Comparison of ENCODE assay signal across 8 mouse cellular contexts in the genomic region with DNA sequence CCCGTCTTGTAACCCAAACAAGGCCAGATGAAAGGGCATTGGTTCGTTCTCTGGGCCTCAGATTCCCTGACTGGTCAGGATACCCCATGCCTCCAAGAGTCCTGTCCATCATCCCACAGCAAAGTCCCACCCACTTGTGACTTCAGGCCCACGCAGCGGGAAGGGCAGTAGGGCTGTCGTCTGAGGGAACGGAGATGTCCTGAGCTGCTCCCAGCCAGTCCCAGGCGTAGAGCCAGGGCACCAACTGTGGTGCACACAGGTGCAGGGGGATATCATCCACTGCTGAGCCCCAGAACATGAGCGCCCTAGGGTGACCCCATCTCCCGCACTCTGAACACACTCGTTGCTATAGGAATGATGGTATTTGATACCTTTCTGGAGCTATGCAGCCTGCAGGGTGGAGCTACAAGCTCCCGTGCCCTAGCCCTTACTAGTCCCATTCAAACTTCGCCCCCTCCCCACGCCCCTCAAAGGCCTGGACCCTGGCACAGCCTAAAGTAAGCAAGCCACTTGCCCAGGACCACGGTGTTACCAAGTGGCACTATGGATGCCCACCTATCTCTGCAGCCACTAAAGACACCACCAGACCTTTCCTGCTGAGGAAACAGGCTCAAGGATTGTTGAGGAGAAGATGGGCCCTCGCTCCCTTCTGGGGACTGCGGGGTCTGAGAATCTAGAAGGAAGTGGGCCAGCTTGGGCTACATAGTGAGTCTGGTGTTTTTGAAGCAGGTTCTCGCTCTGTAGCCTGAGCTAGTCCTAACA. TPM values are rescaled to one million over a fixed set of nuclear protein-coding genes. Genes with fewer than 3 reads are reported as not detected.
A peak's percentile ranks its signal among the peaks of the same experiment; 100 is the strongest.
DNase-seq lines count a peak whose midpoint lies in the region; ATAC-seq lines count a peak whose summit lies in the region.

No protein-coding gene starts in this region.

- H3K4me3 ChIP-seq in midbrain, embryonic 11.5 days (ENCODE audit: low read depth, low read length): no peak overlapping the region
- H3K4me3 ChIP-seq in midbrain, embryonic 16.5 days (ENCODE audit: low read depth, low read length): no peak overlapping the region
- no peak overlapping the region for H3K4me3 ChIP-seq in stomach, embryonic 16.5 days (replicated peaks; ENCODE audit: low read length)

- no peak overlapping the region for H3K27ac ChIP-seq in midbrain, embryonic 11.5 days (ENCODE audit: low read depth, low read length)
- H3K27ac ChIP-seq in midbrain, embryonic 16.5 days (ENCODE audit: low read length): no peak overlapping the region
- H3K27ac ChIP-seq in stomach, embryonic 16.5 days (ENCODE audit: low read length): peak overlapping the region; percentile 88

- H3K27me3 ChIP-seq in midbrain, embryonic 11.5 days (ENCODE audit: control insufficient read depth, insufficient read depth, low read length): no peaks in the 10 kb centered on the region; the same call in 1 of the 2 replicates
- H3K27me3 ChIP-seq in midbrain, embryonic 16.5 days (ENCODE audit: control insufficient read depth, insufficient read depth, low read depth, low read length): no peaks in the 10 kb centered on the region
- no peaks in the 10 kb centered on the region for H3K27me3 ChIP-seq in stomach, embryonic 16.5 days (ENCODE audit: control insufficient read depth, insufficient read depth, low read length)

- WGBS in midbrain, embryonic 11.5 days: 68% methylated on average over 17 of the region's 17 CpGs
- 71% methylated on average over 17 of the region's 17 CpGs for WGBS in midbrain, embryonic 16.5 days
- WGBS in stomach, embryonic 16.5 days: 61% methylated on average over 17 of the region's 17 CpGs

- peaks cover 27% of the 10 kb centered on the region for H3K4me1 ChIP-seq in midbrain, embryonic 11.5 days (ENCODE audit: control insufficient read depth, insufficient read depth, low read length)
- peaks cover 22% of the 10 kb centered on the region for H3K4me1 ChIP-seq in midbrain, embryonic 16.5 days (ENCODE audit: control insufficient read depth, insufficient read depth, low read length)
- peaks cover 78% of the 10 kb centered on the region for H3K4me1 ChIP-seq in stomach, embryonic 16.5 days (ENCODE audit: control insufficient read depth, insufficient read depth, low read length)

- DNase-seq in cerebellum, adult 9-11 months: peak; percentile 81
- DNase-seq in cerebellum, adult 8-10 months: no peak
- peak; percentile 72 for DNase-seq in midbrain, embryonic 11.5 days (ENCODE audit: low spot score, missing footprints)
- DNase-seq in heart, postnatal 14 days: peak; percentile 60 to 67
- no peak for DNase-seq in ovary, postnatal 36 days (ENCODE audit: low spot score)
- no peak for DNase-seq in frontal cortex, postnatal 14 days (ENCODE audit: low spot score in 2 of 2)

- H3K4me2 ChIP-seq in midbrain, embryonic 11.5 days: no peak overlapping the region
- H3K4me2 ChIP-seq in midbrain, embryonic 16.5 days (ENCODE audit: low read length): no peak overlapping the region
- H3K4me2 ChIP-seq in stomach, embryonic 16.5 days (ENCODE audit: low read depth, low read length): no peak overlapping the region

- H3K36me3 ChIP-seq in midbrain, embryonic 11.5 days (ENCODE audit: control insufficient read depth, insufficient read depth, low read length): no peaks in the 10 kb centered on the region
- H3K36me3 ChIP-seq in midbrain, embryonic 16.5 days (ENCODE audit: control insufficient read depth, insufficient read depth, low read length): peaks cover 7% of the 10 kb centered on the region; the same call in 1 of the 2 replicates
- H3K36me3 ChIP-seq in stomach, embryonic 16.5 days (ENCODE audit: control insufficient read depth, insufficient read depth, low read length): no peaks in the 10 kb centered on the region; the same call in none of the 2 replicates

- H3K9me3 ChIP-seq in midbrain, embryonic 11.5 days (ENCODE audit: control insufficient read depth, low read length): no peaks in the 10 kb centered on the region
- no peaks in the 10 kb centered on the region for H3K9me3 ChIP-seq in midbrain, embryonic 16.5 days (replicated peaks; ENCODE audit: control insufficient read depth, low read length, poor library complexity, severe bottlenecking)
- H3K9me3 ChIP-seq in stomach, embryonic 16.5 days (replicated peaks; ENCODE audit: control insufficient read depth, low read length): no peaks in the 10 kb centered on the region

- intact Hi-C loops in heart, postnatal 14 days (cut with DNase I): no loop called here

- ATAC-seq in midbrain, embryonic 11.5 days (ENCODE audit: low FRiP score): no peak
- ATAC-seq in midbrain, embryonic 16.5 days: no peak
- ATAC-seq in stomach, embryonic 16.5 days (ENCODE audit: insufficient read depth, low FRiP score): no peak

- no peak overlapping the region for H3K9ac ChIP-seq in midbrain, embryonic 11.5 days (ENCODE audit: low read length)
- no peak overlapping the region for H3K9ac ChIP-seq in midbrain, embryonic 16.5 days (ENCODE audit: low read depth, low read length)
- H3K9ac ChIP-seq in stomach, embryonic 16.5 days (ENCODE audit: low read length): peak overlapping the region; percentile 14; the same call in 1 of the 2 replicates

RNA-seq across cellular contexts. Expression of a gene that starts 22.9 kb away (rescaled TPM):
- polyA plus RNA-seq in midbrain, embryonic 11.5 days (2014; fragmentation: Nextera tagmentation; extraction: Ambion mirVana): 2.3 and 2.7 TPM in 2 replicates
- 1.2 and 1.4 TPM in 2 replicates for polyA plus RNA-seq in midbrain, embryonic 16.5 days (2015; fragmentation: Nextera tagmentation; extraction: Ambion mirVana)
- total RNA-seq in heart, postnatal 14 days (2021): 1 to 10 TPM; 1.9 to 2.0 TPM
- 61.8 and 65.3 TPM in 2 replicates for polyA plus RNA-seq in stomach, embryonic 16.5 days (2015; fragmentation: Nextera tagmentation; extraction: Ambion mirVana)

RNA-seq across cellular contexts. Expression of a gene that starts 26.9 kb away (rescaled TPM):
- 0.20 and 0.47 TPM in 2 replicates for polyA plus RNA-seq in midbrain, embryonic 11.5 days (2014; fragmentation: Nextera tagmentation; extraction: Ambion mirVana)
- 2.3 and 3.3 TPM in 2 replicates for polyA plus RNA-seq in midbrain, embryonic 16.5 days (2015; fragmentation: Nextera tagmentation; extraction: Ambion mirVana)
- under 1 TPM; 0.65 to 0.83 TPM for total RNA-seq in heart, postnatal 14 days (2021)
- polyA plus RNA-seq in stomach, embryonic 16.5 days (2015; fragmentation: Nextera tagmentation; extraction: Ambion mirVana): 1.3 and 1.5 TPM in 2 replicates

RNA-seq across cellular contexts. Expression of a gene that starts 31.5 kb away (rescaled TPM):
- polyA plus RNA-seq in midbrain, embryonic 11.5 days (2014; fragmentation: Nextera tagmentation; extraction: Ambion mirVana): 2.7 and 2.9 TPM in 2 replicates
- 6.1 and 8.2 TPM in 2 replicates for polyA plus RNA-seq in midbrain, embryonic 16.5 days (2015; fragmentation: Nextera tagmentation; extraction: Ambion mirVana)
- under 1 TPM; 0.51 to 0.84 TPM for total RNA-seq in heart, postnatal 14 days (2021)
- 3.0 and 3.8 TPM in 2 replicates for polyA plus RNA-seq in stomach, embryonic 16.5 days (2015; fragmentation: Nextera tagmentation; extraction: Ambion mirVana)

RNA-seq across cellular contexts. Expression of a gene that starts 31.5 kb away (rescaled TPM):
- polyA plus RNA-seq in midbrain, embryonic 11.5 days (2014; fragmentation: Nextera tagmentation; extraction: Ambion mirVana): 43.3 and 53.7 TPM in 2 replicates
- polyA plus RNA-seq in midbrain, embryonic 16.5 days (2015; fragmentation: Nextera tagmentation; extraction: Ambion mirVana): 77.5 and 86.2 TPM in 2 replicates
- 10 to 100 TPM; 47.6 to 55.3 TPM for total RNA-seq in heart, postnatal 14 days (2021)
- polyA plus RNA-seq in stomach, embryonic 16.5 days (2015; fragmentation: Nextera tagmentation; extraction: Ambion mirVana): 77.4 and 79.6 TPM in 2 replicates

RNA-seq across cellular contexts. Expression of a gene that starts 37.4 kb away (rescaled TPM):
- polyA plus RNA-seq in midbrain, embryonic 11.5 days (2014; fragmentation: Nextera tagmentation; extraction: Ambion mirVana): 94.3 and 104 TPM in 2 replicates
- 145 and 146 TPM in 2 replicates for polyA plus RNA-seq in midbrain, embryonic 16.5 days (2015; fragmentation: Nextera tagmentation; extraction: Ambion mirVana)
- 10 to 100 TPM; 30.5 to 32.7 TPM for total RNA-seq in heart, postnatal 14 days (2021)
- 69.2 and 79.0 TPM in 2 replicates for polyA plus RNA-seq in stomach, embryonic 16.5 days (2015; fragmentation: Nextera tagmentation; extraction: Ambion mirVana)

Comparison
In these comparisons a context has a peak if more than half of its experiments do, and no peak if none do; other contexts are left out.
1. DNase-seq: peak in cerebellum, adult 9-11 months (single experiment), midbrain, embryonic 11.5 days (single experiment) and heart, postnatal 14 days (2 of 2); none in cerebellum, adult 8-10 months (single experiment), ovary, postnatal 36 days (single experiment) and frontal cortex, postnatal 14 days (0 of 2).
2. RNA of a gene that starts 22.9 kb away (polyA plus RNA-seq): 61.8 to 65.3 TPM in stomach, embryonic 16.5 days; 2.3 to 2.7 TPM in midbrain, embryonic 11.5 days and 1.2 to 1.4 TPM in midbrain, embryonic 16.5 days; every median in the first group is over 10 times any median in the second.